Mouse (Mus musculus) cerebellum, postnatal 4 days (tissue): ENCODE measurements around the gene Chil1.

ENCODE experiments used
- DNase-seq, 2 experiments: peaks; one replicate each; pipeline ENCODE4 v3.0.0; 2022; ENCODE audit warnings: low spot score in 2 of 2, mixed read lengths in 1 of 2

Gene Chil1

DNA sequence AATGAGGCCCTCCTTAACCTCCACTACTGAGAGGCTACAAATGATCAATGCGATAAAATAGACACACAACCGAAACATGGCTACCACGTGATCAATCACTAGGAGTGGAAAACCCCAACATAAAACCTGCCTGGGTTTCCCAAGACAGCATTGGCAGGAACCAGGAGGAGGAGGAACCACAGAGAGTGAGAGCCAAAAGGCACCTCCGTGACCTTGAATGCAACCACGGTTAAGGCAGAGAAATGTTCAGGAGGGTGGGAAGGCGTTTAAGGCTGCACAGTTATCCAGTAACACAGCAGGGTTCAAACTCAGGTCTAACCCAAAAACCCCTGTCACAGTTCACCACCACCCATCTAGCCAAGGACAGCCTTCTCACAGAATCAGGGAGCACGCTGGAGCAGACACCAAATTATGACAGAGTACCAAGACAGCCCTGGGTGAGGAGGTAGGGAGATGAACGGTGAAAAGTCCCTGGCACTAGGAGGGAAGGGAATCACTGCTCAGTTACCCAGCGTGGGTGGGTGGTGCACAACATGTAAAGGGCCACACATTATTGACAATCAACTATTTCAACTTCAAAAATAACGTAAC, 48.8 kb downstream of the Chil1 start:
- DNase-seq = no peak

DNA sequence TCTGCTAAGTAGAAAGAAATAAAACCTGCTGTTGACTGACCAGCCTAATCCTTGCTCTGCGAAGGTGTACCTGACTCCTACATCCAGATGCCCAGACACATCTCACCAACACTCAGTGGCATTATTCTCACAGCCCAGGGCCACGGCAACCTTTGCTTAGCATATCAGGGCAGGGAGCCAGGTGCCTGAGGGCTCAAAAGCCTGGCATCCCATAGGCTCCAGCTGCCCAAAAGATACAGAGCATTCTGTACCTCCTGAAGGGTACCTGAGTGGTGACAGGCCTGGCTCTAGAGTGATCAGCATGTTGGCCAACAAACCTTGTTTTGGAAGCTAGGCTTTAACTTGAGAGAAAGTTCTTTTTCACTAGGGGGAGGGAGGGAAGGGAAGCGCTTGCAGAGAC, 49.3 kb downstream of the Chil1 start:
- no peak for DNase-seq

DNA sequence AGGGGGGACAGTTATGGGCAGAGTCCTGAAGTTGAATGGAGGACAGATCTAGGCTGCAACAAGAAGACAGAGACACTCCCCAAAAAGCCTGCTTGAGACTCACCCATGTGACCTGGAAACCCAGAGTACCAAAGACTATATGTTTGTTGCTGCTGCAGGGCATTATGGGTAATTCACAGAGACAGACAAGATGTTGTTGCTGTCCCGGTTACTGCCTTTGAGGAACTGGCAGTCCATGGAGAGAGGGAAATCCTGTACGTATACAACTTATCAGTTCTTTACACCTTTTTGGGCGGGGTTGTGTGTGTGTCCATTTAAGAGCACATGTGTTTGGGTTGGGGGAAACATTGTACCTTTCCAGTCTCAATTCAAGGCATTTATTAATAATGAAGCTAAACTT, 49.7 kb downstream of the Chil1 start:
- DNase-seq = no peak

GRCm38 (mm10) chr1:134232326-134232725, 50.4 kb downstream of the Chil1 start:
- no peak for DNase-seq

DNA sequence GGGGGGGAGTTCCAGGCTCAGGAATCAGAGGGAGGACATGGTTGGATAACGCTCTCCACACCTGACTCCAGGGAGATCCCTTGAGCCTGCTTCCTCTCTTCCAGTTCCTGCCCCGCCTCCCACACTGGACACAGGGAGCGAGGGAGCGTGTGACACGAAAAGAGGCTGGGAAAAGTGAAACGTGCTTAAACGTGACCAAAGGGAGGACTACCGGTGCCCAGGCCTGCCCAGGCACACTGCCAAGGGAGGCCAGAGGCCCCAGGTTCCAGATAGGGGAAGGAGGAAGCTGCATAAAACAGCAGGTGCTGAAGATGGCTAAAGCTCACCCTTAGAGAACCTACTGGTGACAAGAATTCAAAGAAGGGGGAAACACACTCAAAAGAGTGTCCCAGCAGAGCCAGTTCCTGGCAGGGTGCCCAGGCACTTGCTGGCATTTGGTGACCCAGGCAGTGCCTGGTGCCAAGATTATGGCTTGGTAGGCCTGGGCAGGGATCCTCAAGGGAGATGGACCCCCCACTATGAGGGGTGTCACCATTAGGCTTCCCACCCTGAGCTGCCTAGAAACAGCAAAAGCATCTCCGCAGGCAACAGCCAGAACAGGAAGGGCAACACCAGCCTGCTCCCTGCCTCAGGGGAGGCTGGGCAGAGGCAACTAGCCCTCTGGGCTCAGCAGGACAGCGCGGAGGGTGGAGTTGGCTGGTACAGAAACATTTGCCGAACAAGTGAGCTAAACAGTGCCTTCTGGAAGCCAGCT, 51.0 kb downstream of the Chil1 start:
- peak in 1 of 2 experiments; percentile 71 for DNase-seq

GRCm38 (mm10) chr1:134233681-134234454, 51.9 kb downstream of the Chil1 start:
- DNase-seq = no peak

GRCm38 (mm10) chr1:134234455-134235390, 52.7 kb downstream of the Chil1 start:
- peak in 1 of 2 experiments; percentile 51 for DNase-seq

- no peak for DNase-seq
Observed at GRCm38 (mm10) chr1:134235391-134235921, 53.5 kb downstream of the Chil1 start, which contains the start of gene Adora1. TSS of gene Adora1 (minus strand) at chr1:134235431.

GRCm38 (mm10) chr1:134236142-134236541, 54.2 kb downstream of the Chil1 start:
- DNase-seq = no peak

DNA sequence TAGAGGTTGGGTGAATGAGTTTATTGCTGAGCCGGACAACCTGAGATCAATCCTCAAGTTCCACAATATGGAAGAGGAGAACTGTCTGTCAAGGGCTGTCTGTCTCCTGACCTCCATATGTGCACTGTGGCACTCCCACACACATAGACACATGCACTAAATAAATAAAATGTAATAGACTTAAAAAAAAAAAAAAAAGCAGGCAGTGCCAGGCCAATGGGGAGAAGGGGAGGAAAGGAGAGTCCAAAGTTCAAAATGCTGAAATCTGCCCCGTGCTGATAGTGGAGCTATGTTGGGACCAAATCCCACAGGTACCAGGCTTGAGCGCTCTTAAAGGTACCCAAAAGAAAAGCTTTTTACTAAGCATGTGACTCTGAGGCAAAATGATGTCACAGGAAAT, 55.5 kb downstream of the Chil1 start:
- DNase-seq = no peak
